Mouse (Mus musculus): ENCODE measurements at regions not wholly inside any gene's neighbourhood (a gene's known extent, or its start where the extent isn't known, plus 50 kb on each side); places are given as distances from the start of the nearest gene placed in this dataset.

GRCm38 (mm10) chr3:121902246-121902645 lies 50.1 kb upstream of the Arhgap29 start:
- DNase-seq (ENCODE audit: low spot score): no peak

- no peak for DNase-seq (ENCODE audit: low spot score)
These were observed 51.9 kb upstream of the Arhgap29 start for GRCm38 (mm10) chr3:121900429-121900844.

GRCm38 (mm10) chr3:121897821-121898574 lies 54.3 kb upstream of the Arhgap29 start:
- no peak for DNase-seq (ENCODE audit: low spot score)

GRCm38 (mm10) chr3:121893606-121894005 lies 58.7 kb upstream of the Arhgap29 start:
- no peak for DNase-seq (ENCODE audit: low spot score)

GRCm38 (mm10) chr3:121892675-121893074 lies 59.7 kb upstream of the Arhgap29 start:
- DNase-seq (ENCODE audit: low spot score): no peak

- DNase-seq (ENCODE audit: low spot score): no peak
These were observed 61.0 kb upstream of the Arhgap29 start for GRCm38 (mm10) chr3:121891338-121891737.

GRCm38 (mm10) chr3:121890563-121890962 lies 61.8 kb upstream of the Arhgap29 start:
- DNase-seq (ENCODE audit: low spot score): no peak

GRCm38 (mm10) chr3:121886870-121887605 lies 65.3 kb upstream of the Arhgap29 start:
- no peak for DNase-seq (ENCODE audit: low spot score)

- DNase-seq (ENCODE audit: low spot score): no peak
These were observed 66.0 kb upstream of the Arhgap29 start for GRCm38 (mm10) chr3:121886309-121886708.

GRCm38 (mm10) chr3:121885265-121886178 lies 66.8 kb upstream of the Arhgap29 start:
- no peak for DNase-seq (ENCODE audit: low spot score)

- DNase-seq (ENCODE audit: low spot score): peak; percentile 89
These were observed 67.8 kb upstream of the Arhgap29 start for GRCm38 (mm10) chr3:121884328-121885248.

- DNase-seq (ENCODE audit: low spot score): no peak
These were observed 65.3 kb upstream of the Abcd3 start for GRCm38 (mm10) chr3:121880355-121880754.

- DNase-seq (ENCODE audit: low spot score): no peak
These were observed 60.0 kb upstream of the Abcd3 start for GRCm38 (mm10) chr3:121875072-121875471.

GRCm38 (mm10) chr3:121874576-121874975 lies 59.5 kb upstream of the Abcd3 start:
- DNase-seq (ENCODE audit: low spot score): no peak

- DNase-seq (ENCODE audit: low spot score): no peak
These were observed 58.5 kb upstream of the Abcd3 start for GRCm38 (mm10) chr3:121873572-121873971.

GRCm38 (mm10) chr3:121872685-121873084 lies 57.6 kb upstream of the Abcd3 start:
- no peak for DNase-seq (ENCODE audit: low spot score)

- DNase-seq (ENCODE audit: low spot score): no peak
These were observed 56.7 kb upstream of the Abcd3 start for GRCm38 (mm10) chr3:121871795-121872194.

- DNase-seq (ENCODE audit: low spot score): no peak
These were observed 55.6 kb upstream of the Abcd3 start for GRCm38 (mm10) chr3:121870726-121871125.

GRCm38 (mm10) chr3:121869694-121870093 lies 54.6 kb upstream of the Abcd3 start:
- DNase-seq (ENCODE audit: low spot score): no peak

GRCm38 (mm10) chr3:121867301-121867700 lies 52.2 kb upstream of the Abcd3 start:
- no peak for DNase-seq (ENCODE audit: low spot score)

- DNase-seq (ENCODE audit: low spot score): no peak
These were observed 49.8 kb upstream of the Abcd3 start for GRCm38 (mm10) chr3:121864734-121865445.
